Mouse (Mus musculus) embryonic facial prominence, embryonic 15.5 days (tissue): ENCODE results near the gene Whamm. TPM values are rescaled to one million over a fixed set of nuclear protein-coding genes. Genes with fewer than 3 reads are reported as not detected.

Experiments
- ATAC-seq: fragments of 200-750 bp; cut with Nextera tagmentation; 2 replicates; pipeline ENCODE4 v1.8.0; 2017; ENCODE audit warnings: low read depth, moderate TSS enrichment; ENCODE audit not compliant: insufficient number of reproducible peaks, low FRiP score, low TSS enrichment
- H3K27ac ChIP-seq: fragments of 300-500 bp; sonication (generic); replicated peaks from 2 replicates; pipeline ENCODE4 v1.5.1; 2015; ENCODE audit warnings: mild to moderate bottlenecking, inconsistent platforms
- H3K27me3 ChIP-seq: fragments of 300-500 bp; sonication (generic); 2 replicates; pipeline ENCODE4 v1.6.1; 2015; ENCODE audit warnings: inconsistent platforms
- H3K36me3 ChIP-seq: fragments of 300-500 bp; sonication (generic); 2 replicates; pipeline ENCODE4 v1.6.1; 2015; ENCODE audit warnings: mild to moderate bottlenecking, inconsistent platforms
- H3K4me1 ChIP-seq: fragments of 300-500 bp; sonication (generic); 2 replicates; pipeline ENCODE4 v1.6.1; 2015; ENCODE audit warnings: inconsistent platforms
- H3K4me2 ChIP-seq: fragments of 300-500 bp; sonication (generic); replicated peaks from 2 replicates; pipeline ENCODE4 v1.6.1; 2015; ENCODE audit warnings: mild to moderate bottlenecking, inconsistent platforms
- H3K4me3 ChIP-seq: fragments of 300-500 bp; sonication (generic); replicated peaks from 2 replicates; pipeline ENCODE4 v1.5.1; 2015; ENCODE audit warnings: mild to moderate bottlenecking, inconsistent platforms
- H3K9ac ChIP-seq: fragments of 300-500 bp; sonication (generic); 2 replicates; pipeline ENCODE4 v1.6.1; 2015; ENCODE audit warnings: inconsistent platforms
- H3K9me3 ChIP-seq: fragments of 300-500 bp; sonication (generic); replicated peaks from 2 replicates; pipeline ENCODE4 v1.6.1; 2016; ENCODE audit warnings: inconsistent platforms
- WGBS: fragments of 180-500 bp; shearing (Covaris S2); methylation state at CpG from one replicate; pipeline ENCODE4 v1.1.7; 2015; 5-methylcytosine and 5-hydroxymethylcytosine counted together
- polyA plus RNA-seq: library from polyadenylated mRNA; unstranded; fragments of >200 nt; fragmentation: Nextera tagmentation; extraction: Ambion mirVana; gene quantifications from 2 replicates; pipeline ENCODE4 v1.2.1, GENCODE M21; 2015

Gene Whamm
- polyA plus RNA-seq, 1 experiment from 2014 or later = 6.4 TPM

DNA sequence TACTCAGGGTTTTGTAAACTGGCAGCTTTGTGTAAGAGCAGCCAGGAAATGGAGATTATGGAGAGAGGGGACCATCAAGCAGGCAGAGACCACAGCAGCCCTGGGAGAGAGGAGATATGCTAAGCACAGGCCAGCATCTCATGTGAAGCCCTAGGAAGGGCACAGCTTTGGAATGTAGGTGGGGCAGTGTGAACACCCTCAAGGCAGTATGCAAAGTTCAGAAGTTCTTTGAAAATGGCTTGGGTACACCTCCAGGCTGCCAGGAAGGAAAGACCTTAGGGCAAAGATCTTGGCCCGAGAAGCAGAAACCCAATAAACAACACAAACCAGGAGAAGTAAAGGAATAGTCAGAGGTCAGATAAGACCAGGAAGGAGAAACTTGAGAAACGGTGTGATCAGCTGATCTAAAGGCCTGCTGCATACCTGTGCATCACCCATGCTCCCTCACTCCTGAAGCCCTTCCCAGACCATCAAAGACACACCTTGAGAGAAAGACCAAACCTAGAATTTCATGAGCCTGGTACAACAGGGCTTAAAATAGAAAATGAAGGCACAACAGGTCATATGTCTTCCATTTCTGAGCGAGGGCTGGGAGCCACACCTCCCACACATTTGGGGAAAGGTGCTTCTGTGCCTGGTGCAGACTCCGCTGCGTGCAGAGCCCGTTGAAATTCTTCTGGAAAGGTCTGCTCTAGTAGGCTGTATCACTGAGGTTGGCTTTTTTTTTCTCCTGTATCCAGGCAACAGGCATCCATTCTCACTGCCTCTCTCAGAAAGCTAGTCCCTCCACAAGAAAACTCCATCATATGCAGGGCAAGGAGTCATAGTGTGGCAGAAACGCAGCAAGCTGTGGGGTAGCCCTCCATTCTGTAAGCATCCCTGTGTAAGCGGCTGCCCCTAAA is 28.6 kb downstream of the Whamm start:
- H3K27me3 ChIP-seq = no peaks in the 10 kb centered on the region
- WGBS = 63% methylated on average over 8 of the region's 8 CpGs

DNA sequence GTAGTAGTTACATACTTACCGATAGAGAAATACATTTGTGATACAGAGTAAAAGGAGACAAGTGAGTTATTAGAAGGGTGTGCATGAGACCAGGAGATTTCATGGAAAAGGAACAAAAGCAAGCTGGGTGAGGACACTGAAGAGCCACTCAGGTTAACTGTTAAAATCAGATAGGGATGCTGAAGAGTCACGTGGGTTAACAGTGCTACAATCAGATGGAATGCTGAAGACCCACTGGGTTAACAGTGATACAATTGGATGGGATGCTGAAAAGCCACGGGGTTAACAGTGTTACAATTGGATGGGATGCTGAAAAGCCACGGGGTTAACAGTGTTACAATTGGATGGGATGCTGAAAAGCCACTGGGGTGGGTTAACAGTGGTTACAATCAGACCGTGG is 33.9 kb downstream of the Whamm start:
- Histone ChIP-seq H3K4me2 (no peak overlapping the region), H3K27me3 (no peaks in the 10 kb centered on the region), H3K4me3 (no peak overlapping the region), H3K36me3 (no peaks in the 10 kb centered on the region), H3K4me1 (no peaks in the 10 kb centered on the region), H3K9me3 (no peaks in the 10 kb centered on the region), H3K9ac (no peak overlapping the region), H3K27ac (no peak overlapping the region)
- 74% methylated on average over 5 of the region's 5 CpGs for WGBS
- no peak for ATAC-seq

More for the DNA sequence above, 28.6 kb downstream of the Whamm start:
- H3K9ac ChIP-seq = no peak overlapping the region
- no peak overlapping the region for H3K4me3 ChIP-seq
- ATAC-seq = no peak
- no peak overlapping the region for H3K27ac ChIP-seq
- no peaks in the 10 kb centered on the region for H3K4me1 ChIP-seq
- peaks cover 35% of the 10 kb centered on the region for H3K36me3 ChIP-seq
- H3K9me3 ChIP-seq = no peaks in the 10 kb centered on the region
- H3K4me2 ChIP-seq = no peak overlapping the region

DNA sequence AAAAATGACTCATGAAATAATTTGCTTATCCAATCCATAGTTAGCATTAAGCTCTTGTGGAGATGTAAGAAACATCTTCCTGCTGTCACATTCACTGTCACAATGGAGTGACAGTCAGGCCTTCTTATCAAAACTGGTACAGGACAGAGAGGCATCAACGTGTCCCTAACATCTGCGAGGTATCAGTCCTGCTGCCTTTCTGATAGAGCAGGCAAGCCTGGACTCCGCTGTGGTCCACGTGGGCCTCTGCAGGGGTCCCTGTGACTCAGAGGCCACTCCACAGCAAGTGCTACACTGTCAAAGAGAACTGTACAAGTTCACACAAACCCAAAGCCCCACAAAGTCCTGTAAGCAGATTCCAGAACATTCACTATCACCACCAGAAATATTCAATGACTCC is 34.4 kb downstream of the Whamm start:
- Histone ChIP-seq H3K9me3 (no peaks in the 10 kb centered on the region), H3K9ac (no peak overlapping the region), H3K4me2 (no peak overlapping the region), H3K36me3 (no peaks in the 10 kb centered on the region), H3K4me3 (no peak overlapping the region), H3K4me1 (no peaks in the 10 kb centered on the region), H3K27me3 (no peaks in the 10 kb centered on the region), H3K27ac (no peak overlapping the region)
- 76% methylated on average over 4 of the region's 4 CpGs for WGBS
- ATAC-seq = no peak

DNA sequence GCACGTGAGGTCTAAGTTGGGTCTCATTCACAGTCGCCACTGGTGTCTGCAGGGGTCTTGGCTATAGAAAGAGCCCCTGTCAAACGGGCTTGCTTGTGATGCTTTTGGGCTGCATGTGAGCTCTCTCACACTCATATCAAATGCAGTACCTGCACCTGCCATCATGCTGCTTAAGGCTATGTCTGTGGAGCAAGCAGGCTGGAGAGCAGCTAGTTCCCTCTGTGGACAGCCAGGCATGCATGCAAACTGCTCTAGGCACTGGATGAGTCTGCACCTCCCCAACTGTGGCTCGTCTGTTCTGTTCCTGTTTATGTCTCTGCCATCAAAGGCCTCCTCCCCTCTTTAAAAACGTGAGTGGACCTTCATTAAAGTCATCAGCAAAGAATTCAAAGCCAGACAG is 35.4 kb downstream of the Whamm start:
- no peak overlapping the region for H3K9ac ChIP-seq
- no peak for ATAC-seq
- no peak overlapping the region for H3K4me2 ChIP-seq
- H3K9me3 ChIP-seq = no peaks in the 10 kb centered on the region
- H3K27me3 ChIP-seq = no peaks in the 10 kb centered on the region
- 53% methylated on average over 5 of the region's 5 CpGs for WGBS
- H3K4me1 ChIP-seq = no peaks in the 10 kb centered on the region
- no peaks in the 10 kb centered on the region for H3K36me3 ChIP-seq
- H3K4me3 ChIP-seq = no peak overlapping the region
- H3K27ac ChIP-seq = no peak overlapping the region

DNA sequence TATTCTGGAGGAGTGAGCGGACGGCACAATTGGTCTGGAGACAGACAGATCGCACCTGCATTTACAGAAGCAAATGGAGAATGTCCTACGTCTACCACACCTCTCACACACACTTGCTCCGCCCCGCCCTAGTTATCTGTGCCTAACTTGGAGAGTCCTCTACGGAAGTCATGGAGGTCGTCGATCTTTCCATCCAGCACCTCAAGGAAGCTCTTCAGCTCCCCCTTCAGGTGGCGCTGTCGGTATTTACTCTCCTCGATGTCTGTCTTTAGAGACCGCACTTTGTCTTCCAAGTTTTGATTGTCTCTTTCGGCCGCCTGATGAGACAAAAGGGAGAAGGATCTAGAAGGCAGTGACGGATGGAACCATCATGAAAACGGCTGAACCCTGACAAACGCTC is 39.1 kb downstream of the Whamm start:
- Histone ChIP-seq H3K9ac (no peak overlapping the region), H3K27ac (no peak overlapping the region), H3K27me3 (no peaks in the 10 kb centered on the region), H3K4me2 (no peak overlapping the region), H3K36me3 (no peaks in the 10 kb centered on the region), H3K4me1 (no peaks in the 10 kb centered on the region), H3K9me3 (no peaks in the 10 kb centered on the region), H3K4me3 (no peak overlapping the region)
- ATAC-seq = no peak
- WGBS = 63% methylated on average over 18 of the region's 18 CpGs

DNA sequence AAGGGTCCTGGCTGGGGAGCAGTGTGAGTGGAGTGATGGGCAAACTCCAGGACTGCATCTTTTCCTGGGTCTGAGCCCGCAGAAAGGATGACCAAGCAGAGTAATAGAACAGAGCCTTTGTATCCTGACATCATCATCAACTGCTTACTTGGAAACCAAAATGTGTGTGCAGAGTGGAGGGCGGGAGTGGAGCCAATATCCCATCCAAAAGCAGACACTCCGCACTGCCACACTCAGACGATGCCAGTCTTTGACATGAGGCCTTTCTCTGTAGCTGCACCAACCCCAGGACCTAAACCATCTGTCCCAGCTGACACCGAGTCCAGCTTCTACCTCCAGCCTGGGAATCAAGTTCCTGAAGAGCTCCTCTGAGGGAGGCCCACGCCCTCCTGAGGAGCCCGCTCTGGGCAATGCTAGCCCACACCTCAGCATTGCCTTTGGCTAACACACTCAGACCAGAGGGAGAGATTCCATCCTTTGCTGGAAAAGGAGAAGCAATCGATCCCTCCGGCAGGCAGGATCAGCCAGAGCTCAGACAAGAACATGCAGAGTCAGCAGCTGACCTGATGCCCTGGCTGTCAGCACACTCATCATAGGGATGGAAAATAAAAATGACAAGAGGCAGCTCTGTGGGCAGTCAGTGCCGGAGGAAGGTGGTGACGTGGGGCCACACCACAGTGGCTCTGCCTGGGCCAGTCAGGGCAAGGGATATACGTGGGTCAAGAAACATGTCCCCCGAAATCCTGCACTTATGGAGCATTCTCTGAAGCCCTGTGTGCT is 42.0 kb downstream of the Whamm start:
- no peaks in the 10 kb centered on the region for H3K9me3 ChIP-seq
- no peak for ATAC-seq
- H3K9ac ChIP-seq = no peak overlapping the region
- no peaks in the 10 kb centered on the region for H3K4me1 ChIP-seq
- H3K4me2 ChIP-seq = no peak overlapping the region
- no peak overlapping the region for H3K4me3 ChIP-seq
- H3K36me3 ChIP-seq = no peaks in the 10 kb centered on the region
- WGBS = 82% methylated on average over 13 of the region's 13 CpGs
- no peaks in the 10 kb centered on the region for H3K27me3 ChIP-seq
- no peak overlapping the region for H3K27ac ChIP-seq

DNA sequence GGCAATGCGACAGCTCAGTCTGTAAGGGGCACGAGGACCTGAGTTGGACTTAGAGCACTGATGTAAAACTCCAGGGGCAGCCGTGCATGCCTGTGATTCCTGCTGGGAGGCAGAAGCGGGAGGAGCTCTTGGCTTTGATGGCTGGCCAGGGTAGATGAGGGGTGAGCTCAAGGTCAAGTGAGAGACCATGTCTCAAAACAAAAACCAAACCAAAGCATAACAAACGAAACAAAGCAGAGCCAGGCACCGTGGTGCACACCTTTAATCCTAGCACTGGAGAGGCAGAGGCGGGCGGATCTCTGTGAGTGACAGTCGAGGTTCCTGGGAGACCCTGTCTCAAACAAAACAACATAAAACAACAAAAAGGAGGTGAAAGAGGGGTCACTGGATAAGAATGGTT is 44.0 kb downstream of the Whamm start:
- ATAC-seq = no peak
- Histone ChIP-seq H3K4me1 (no peaks in the 10 kb centered on the region), H3K27ac (no peak overlapping the region), H3K36me3 (no peaks in the 10 kb centered on the region), H3K27me3 (no peaks in the 10 kb centered on the region), H3K9ac (no peak overlapping the region), H3K4me2 (no peak overlapping the region), H3K4me3 (no peak overlapping the region), H3K9me3 (no peaks in the 10 kb centered on the region)
- 81% methylated on average over 9 of the region's 9 CpGs for WGBS

DNA sequence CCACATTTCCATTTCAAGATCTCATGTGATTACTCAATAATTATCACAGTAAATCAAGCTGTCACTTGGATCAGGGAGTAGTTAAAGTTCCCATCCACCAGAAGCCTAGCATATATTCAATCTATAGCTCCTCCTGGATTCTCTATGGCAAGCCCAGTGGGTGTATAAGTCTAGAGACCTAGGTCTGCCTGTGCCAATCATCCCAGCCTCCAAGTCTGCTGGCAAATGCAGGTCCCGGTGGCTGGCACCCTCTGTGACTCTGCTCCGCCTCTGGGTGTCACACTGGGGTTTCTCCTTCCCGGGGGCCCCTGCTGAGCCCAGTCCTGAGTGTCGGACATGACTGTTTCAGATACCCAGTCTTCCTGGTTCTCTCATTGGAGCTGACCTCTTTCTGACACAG is 51.7 kb downstream of the Whamm start:
- Histone ChIP-seq H3K4me3 (no peak overlapping the region), H3K9ac (no peak overlapping the region), H3K9me3 (no peaks in the 10 kb centered on the region), H3K4me2 (no peak overlapping the region), H3K36me3 (no peaks in the 10 kb centered on the region), H3K27ac (no peak overlapping the region), H3K27me3 (no peaks in the 10 kb centered on the region), H3K4me1 (no peaks in the 10 kb centered on the region)
- ATAC-seq = no peak
- 68% methylated on average over 4 of the region's 4 CpGs for WGBS

DNA sequence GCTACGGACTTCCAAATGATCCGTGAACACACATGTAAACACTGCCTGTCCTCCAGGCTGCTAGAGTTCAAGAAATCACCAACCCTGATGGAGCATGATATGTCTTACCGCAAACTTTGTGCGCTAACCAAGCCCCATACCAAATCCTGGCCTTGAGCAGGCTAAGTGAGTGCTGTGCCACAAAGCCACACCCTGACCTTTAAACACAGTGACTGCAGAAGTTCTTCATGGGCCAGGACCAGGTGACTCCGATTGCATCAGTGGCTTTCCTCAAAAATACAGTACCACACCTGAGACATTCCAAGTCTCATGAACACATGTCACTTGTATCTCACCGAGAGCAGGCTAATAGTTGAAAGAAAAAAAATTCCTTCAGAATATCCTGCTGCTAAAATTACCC is 52.7 kb downstream of the Whamm start:
- Histone ChIP-seq H3K9me3 (no peaks in the 10 kb centered on the region), H3K4me2 (no peak overlapping the region), H3K4me3 (no peak overlapping the region), H3K9ac (no peak overlapping the region), H3K27ac (no peak overlapping the region), H3K36me3 (no peaks in the 10 kb centered on the region), H3K27me3 (no peaks in the 10 kb centered on the region), H3K4me1 (no peaks in the 10 kb centered on the region)
- ATAC-seq = no peak
- WGBS = 79% methylated on average over 6 of the region's 6 CpGs

DNA sequence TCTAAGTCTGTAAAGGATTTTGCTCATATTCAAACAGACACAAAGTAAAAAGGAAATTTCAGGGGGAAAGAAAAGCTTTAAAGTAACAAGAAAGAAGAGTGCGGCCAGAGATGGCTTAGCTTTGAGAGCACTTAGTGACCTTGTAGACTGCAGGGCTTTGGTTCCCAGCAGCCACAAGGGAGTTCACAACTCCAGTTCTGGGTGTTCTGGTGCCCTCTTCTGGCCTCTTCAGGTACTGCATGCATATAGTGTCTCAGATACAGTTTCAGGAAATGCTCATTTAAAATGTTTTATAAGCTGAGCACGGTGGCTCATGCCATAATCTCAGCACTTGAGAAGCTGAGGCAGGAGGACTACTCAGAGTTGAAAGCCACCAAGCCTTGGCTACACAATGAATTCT is 55.4 kb downstream of the Whamm start:
- Histone ChIP-seq H3K4me2 (no peak overlapping the region), H3K4me3 (no peak overlapping the region), H3K27me3 (no peaks in the 10 kb centered on the region), H3K4me1 (no peaks in the 10 kb centered on the region), H3K9me3 (no peaks in the 10 kb centered on the region), H3K9ac (no peak overlapping the region), H3K27ac (no peak overlapping the region), H3K36me3 (no peaks in the 10 kb centered on the region)
- ATAC-seq = no peak
- 65% methylated on average over 2 of the region's 2 CpGs for WGBS

DNA sequence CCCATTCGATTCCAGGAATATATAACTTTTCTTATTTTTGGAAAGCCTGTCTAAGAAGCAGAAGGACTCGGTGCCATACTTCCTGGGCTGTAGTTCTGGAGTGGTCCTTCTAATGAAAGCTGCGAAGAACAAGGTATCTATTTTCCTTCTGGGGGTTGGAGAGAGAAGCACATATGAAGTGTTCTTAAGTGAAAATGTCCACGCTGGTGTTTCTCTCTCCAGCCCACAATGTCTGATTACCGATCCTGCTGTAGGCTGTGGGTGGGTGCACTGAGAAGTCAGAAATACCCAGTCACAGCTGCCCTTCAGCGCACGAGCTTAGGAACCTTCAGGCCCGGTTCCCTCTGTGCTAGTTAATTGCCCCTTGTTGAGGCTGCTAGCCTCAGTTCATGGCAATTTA is 60.2 kb downstream of the Whamm start:
- H3K36me3 ChIP-seq = no peaks in the 10 kb centered on the region

More for the DNA sequence above, 60.2 kb downstream of the Whamm start:
- H3K27me3 ChIP-seq = no peaks in the 10 kb centered on the region
- no peak overlapping the region for H3K4me3 ChIP-seq
- H3K9ac ChIP-seq = no peak overlapping the region
- WGBS = 81% methylated on average over 8 of the region's 8 CpGs
- no peak overlapping the region for H3K27ac ChIP-seq
- H3K9me3 ChIP-seq = no peaks in the 10 kb centered on the region
- no peak overlapping the region for H3K4me2 ChIP-seq
- no peak for ATAC-seq
- no peaks in the 10 kb centered on the region for H3K4me1 ChIP-seq
